17 mouse cellular contexts compared by ENCODE assay signal in the genomic region with DNA sequence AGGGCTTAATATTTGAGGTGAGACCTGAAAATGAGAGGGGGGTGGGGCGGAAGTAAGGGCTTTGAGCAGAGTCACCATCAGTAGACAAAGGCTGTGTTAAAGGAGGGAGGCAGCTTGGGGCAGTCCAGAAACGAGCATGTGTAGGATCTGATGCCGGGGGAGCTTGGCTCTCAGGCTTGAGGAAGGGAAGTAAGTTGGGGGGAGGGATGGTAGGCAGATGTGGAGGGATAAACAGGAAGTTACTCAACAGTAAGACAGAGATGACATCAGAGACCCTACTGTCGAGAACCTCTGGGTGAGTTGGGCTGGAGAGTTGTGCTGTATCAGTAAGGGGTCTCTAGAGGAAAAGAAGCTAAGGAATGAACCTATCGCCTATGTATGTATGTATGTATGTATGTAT.
"Had no signal": no experiment of that assay in that cellular context is flagged by ENCODE, and none has a peak within 500 bp of the region (broad histone marks: within the 10 kb centered on the region; RNA-seq: fewer than 3 reads in every experiment).

No protein-coding gene starts in this region.

- H3K9me3 ChIP-seq: liver, embryonic 15.5 days; midbrain, embryonic 15.5 days; neural tube, embryonic 12.5 days; stomach, embryonic 15.5 days had no signal

- H3K4me2 ChIP-seq: liver, embryonic 11.5 days; liver, embryonic 15.5 days; midbrain, embryonic 11.5 days; midbrain, embryonic 15.5 days; neural tube, embryonic 12.5 days; stomach, embryonic 15.5 days had no signal

- ATAC-seq: lung, postnatal 0 days; midbrain, embryonic 15.5 days had no signal

- DNase-seq: kidney, adult 9 months; kidney, postnatal 36 days; left cerebral cortex, postnatal 4 days; lung, adult 2 months; lung, postnatal 36 days; spleen, adult 18-20 months; thymus, adult 2 months; thymus, postnatal 4 days had no signal

- H3K27ac ChIP-seq: kidney, postnatal 0 days; liver, embryonic 15.5 days; midbrain, embryonic 15.5 days; neural tube, embryonic 12.5 days; stomach, embryonic 15.5 days had no signal

- H3K4me1 ChIP-seq: liver, embryonic 15.5 days; megakaryocyte, embryonic 14.5 days; midbrain, embryonic 15.5 days; neural tube, embryonic 12.5 days; stomach, embryonic 15.5 days had no signal

- H3K36me3 ChIP-seq: liver, embryonic 15.5 days; midbrain, embryonic 15.5 days; neural tube, embryonic 12.5 days; stomach, embryonic 15.5 days had no signal

- H3K9ac ChIP-seq: liver, embryonic 15.5 days; midbrain, embryonic 15.5 days; neural tube, embryonic 12.5 days; stomach, embryonic 15.5 days had no signal

- H3K4me3 ChIP-seq: liver, embryonic 15.5 days; megakaryocyte, embryonic 14.5 days; midbrain, embryonic 15.5 days; neural tube, embryonic 12.5 days; stomach, embryonic 15.5 days had no signal

- H3K27me3 ChIP-seq: liver, embryonic 15.5 days; midbrain, embryonic 15.5 days; neural tube, embryonic 12.5 days; stomach, embryonic 15.5 days had no signal
